Mouse (Mus musculus): ENCODE measurements around the gene Epo. TPM values are rescaled to one million over a fixed set of nuclear protein-coding genes. Genes with fewer than 3 reads are reported as not detected.

Gene Epo
- total RNA-seq, 2 experiments from 2014 or later, result not detected

DNA sequence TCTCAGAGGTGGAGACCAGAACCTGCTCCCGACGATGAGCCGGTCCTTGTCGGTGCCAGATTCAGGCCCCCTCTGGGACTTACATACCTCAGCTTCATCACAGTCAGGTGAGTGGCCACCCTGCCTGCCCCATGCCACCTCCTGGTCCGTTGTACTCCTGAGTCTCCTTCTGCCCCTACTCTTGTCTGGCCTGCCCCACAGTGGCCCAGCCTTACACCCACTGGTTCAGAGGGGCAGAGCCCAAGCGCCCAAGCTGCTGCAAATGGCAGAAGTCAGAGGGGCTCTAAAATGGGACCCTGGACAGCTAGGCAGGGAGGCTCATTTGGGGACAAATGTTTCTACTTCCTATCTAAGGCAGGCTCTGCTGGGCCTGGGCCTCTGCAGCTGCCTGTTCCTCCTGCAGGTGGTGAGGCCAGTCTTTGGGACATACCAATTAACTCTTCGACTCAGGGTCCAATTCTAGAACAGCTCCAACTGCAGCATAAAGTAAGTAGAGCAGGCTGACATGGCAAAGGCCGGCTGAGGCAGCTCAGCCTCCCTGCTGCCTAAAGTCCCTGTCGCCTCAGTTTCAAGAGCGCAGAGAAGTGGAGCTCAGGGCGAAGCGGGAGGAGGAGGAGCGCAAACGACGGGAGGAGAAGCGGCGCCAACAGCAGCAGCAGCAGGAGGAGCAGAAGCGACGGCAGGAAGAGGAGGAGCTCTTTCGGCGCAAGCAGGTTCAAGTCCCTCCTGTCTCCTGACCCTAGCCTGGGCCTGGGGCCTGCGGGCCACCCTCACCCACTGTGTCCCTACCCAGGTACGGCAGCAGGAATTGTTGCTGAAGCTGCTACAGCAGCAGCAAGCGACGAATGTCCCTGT, 9.4 kb downstream of the Epo start:
- intact Hi-C loops (cut with DNase I), result no loop called here
- no peak for DNase-seq

DNA sequence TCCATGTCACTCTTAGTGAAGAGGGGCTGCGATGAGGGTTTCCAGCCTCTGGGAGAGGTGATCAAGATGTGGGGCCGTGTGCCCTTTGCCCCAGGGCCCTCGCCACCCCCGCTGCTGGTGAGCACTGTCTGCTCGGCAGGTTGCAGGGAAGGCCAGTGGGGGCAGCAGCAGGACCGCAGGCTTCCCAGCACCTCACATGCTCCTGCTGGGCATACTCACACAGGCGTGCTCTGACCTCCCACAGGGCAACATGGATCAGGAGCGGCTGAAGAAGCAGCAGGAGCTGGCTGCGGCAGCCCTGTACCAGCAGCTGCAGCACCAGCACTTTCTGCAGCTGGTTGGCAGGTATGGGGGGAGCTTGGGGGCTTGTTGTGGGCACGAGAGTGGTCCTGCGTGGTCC, 10.3 kb downstream of the Epo start:
- DNase-seq, result no peak
- intact Hi-C loops (cut with DNase I), result no loop called here

DNA sequence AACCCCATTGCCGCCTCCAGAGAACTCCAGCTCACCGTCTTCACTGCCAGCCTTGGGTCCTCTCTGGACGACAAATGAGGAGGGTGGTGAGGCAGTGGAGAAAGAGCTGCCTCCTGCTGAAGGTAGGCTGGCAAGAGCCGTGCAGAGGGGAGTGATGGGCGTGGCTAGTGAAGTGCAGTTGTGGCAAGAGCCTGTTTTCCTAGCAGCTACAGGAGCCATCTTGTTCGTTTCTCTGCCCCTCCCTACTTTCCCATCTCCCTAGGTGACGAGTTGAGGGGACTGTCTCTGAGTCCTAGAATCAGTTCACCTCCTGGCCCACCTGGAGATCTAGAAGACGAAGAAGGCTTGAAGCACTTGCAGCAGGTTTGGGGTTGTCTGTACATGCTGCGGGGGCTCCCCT, 11.2 kb downstream of the Epo start:
- intact Hi-C loops (cut with DNase I), result no loop called here
- no peak for DNase-seq

DNA sequence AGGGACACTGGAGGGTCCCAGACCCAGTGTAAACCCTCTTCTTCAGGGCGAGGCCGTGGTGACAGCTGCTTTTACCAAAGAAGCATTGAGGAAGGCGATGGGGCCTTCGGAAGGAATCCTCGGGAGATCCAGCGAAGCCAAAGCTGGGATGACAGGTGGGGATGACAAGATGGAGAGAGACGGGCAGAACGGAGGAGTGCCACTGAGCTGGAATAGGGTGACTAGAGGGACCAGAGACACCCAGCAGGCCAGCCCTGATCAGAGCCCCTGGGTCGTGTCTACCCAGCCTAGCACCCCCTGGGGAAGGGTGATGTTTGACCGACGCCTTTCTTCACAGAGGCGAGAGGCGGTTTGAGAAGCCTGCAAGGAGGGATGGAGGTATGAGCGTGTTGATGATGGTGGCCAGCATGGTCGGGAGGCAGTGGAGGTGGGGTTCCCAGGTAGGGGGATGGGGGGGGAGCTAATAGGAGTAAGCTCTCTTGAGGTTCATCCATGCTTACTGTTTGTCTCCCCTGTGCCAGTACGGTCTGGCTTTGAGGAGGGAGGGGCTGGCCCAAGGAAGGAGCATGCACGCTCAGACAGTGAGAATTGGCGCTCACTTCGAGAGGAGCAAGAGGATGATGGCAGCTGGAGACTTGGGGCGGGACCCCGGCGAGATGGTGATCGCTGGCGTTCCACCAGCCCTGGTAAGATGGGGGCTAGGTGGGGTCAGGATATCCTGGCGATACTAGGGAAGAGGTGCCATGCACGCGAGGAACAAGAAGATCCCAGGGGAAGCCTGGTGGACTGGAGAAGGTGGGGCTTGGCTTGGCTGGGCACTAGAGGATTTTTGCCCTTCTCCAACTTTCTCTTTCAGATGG, 13.1 kb downstream of the Epo start:
- intact Hi-C loops (cut with DNase I), result no loop called here

DNA sequence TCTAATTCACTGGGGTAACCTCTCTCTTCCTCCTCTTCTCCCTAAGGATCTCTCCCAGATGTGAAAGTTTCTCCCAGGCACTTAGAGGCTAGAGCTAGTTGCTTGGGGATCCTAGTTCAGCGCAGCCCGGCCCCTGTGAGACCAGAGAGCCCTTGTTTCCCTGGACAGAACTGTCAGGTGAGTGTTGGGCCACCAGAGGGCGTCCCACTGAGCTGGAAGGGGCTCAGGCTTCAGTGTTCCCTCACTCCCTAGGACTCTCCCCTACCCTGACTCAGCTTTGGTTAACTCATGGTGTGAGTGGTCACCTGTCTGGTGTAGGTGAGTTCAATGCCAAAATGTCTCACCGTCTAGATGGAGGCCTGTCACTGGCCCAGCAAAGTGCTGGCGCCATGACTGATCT, 14.6 kb downstream of the Epo start, which contains the start of gene Gigyf1:
Gene Gigyf1 (plus strand): TSS at position 113 of the 400 bp plus-strand sequence.
- intact Hi-C loops (cut with DNase I), result no loop called here
- no peak for DNase-seq

More for the DNA sequence above, 13.1 kb downstream of the Epo start:
- DNase-seq, result no peak

DNA sequence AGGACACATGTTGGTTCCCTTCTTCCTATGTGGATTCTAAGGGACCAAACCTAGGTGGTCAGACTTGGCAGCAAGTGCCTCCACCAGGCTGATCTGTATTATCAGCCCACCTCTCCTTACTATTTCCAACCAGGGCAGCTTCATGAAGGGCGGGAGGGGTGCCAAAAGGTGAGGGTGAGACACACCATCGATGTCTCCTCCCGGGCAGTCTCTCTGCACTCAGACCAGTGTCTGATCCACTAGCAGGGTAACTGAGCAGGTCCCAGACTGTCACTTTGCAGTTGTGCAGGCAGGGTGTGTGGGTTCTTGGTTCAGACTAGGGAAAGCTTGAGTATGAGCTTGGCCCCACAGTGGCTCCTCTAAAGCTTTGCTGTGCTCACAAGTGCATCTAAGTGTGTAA, 18.2 kb downstream of the Epo start:
- intact Hi-C loops (cut with DNase I), result no loop called here
- no peak for DNase-seq

DNA sequence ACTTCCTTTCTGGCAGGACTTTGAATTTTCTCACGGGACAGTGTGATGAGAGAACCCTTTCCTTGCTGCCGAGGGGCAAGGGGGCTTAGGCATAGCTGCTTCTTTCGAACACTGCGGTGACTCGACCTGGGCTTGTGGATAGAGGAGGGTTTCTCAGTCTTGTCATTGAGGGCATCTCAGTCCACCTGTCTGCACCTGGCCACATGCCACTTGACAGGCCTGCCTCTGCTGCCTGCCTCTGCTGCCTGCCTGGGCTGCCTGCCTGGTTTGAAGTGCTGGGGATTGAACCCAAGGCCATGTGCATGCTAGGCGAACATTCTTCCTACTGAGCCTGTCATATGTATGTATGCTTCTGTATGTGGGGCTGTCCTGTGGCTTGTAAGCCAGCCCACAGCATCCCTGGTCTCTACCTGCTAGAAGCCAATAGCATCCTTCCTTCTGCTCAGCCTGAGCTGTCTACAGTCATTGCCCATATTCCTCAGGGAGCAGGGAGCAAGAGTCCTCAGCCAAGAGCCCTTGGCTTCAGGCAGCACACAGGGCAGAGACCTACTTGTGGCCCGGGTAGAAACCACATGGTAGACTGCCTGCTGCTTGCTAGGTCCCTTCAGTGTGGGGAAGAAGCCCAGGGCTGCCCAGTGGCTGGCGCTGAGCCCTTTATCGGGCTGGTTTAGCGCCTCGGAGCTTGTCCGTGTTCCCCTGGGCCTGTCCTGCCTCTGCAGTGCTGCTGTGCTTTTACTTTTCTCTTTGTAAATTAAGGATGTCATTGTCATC, 18.9 kb downstream of the Epo start:
- DNase-seq, result no peak
- intact Hi-C loops (cut with DNase I), result loop anchor here (1.0 kb wide), 1 partner anchor 137 kb away; no protein-coding TSS in a partner anchor

DNA sequence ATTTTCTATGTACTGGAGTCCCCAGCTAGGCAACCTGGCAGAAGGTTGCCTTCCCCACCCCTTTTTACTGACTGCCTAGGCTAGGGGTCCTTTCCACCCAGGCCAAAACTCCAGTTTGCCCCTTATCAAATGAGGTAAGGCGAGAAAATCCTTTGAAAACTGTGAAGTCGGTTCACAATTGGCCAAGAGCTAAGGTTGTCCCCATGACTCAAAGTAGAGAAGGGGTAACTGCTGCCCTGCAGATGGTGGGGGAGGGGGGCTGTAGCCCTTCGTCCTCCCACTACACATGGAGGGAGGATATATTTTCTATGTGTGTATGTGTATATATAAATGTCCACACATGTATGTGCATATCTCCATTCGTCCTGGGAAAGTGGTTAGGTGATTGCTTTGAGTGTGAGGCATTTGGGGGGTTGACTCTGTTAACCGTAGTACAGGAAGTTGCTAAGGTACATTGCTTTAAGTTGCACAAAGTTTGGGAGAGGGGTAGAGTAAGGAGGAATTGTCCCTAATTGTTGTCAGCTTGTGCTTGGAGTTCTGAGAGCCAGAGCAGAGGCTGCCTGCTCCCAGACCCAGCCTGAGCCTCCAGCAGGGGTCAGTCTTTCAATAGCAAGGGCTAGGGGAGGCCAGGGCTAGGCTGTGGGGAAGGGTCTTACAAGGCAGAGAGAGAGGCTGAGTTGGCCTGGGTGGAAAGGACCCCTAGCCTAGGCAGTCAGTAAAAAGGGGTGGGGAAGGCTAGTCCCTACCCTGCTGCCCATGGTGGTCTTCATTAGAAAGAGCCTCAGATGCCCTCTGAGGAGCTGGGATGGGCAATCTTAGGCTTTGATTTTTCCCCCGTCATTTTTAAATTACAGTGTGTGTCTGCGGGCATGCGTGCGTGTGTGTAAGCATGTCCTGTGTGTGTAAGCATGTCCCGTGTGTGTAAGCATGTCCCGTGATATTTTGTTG, 19.9 kb downstream of the Epo start:
- intact Hi-C loops (cut with DNase I), result loop anchor here (1.0 kb wide), 1 partner anchor 138 kb away; no protein-coding TSS in a partner anchor
- peak in 1 of 2 experiments; percentile 62 for DNase-seq

DNA sequence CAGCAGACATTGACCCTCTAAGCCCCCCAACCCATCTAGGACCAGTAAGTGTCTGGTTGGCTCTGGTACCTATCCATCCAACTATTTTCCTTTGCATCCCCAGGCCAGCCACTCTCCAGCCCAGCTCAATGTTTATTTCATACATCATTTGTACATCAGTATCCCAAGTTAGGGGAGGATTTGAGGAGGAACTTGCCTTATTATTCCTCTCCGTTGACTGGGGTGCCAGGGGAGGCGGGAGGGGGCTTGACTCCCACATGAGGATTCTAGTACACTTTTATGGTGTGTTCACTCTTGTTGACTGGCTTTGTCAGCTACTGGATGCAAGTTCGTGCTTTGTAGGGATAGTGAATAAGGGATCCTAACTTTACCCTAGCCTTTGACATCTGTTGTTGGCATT, 21.3 kb downstream of the Epo start:
- intact Hi-C loops (cut with DNase I), result no loop called here

DNA sequence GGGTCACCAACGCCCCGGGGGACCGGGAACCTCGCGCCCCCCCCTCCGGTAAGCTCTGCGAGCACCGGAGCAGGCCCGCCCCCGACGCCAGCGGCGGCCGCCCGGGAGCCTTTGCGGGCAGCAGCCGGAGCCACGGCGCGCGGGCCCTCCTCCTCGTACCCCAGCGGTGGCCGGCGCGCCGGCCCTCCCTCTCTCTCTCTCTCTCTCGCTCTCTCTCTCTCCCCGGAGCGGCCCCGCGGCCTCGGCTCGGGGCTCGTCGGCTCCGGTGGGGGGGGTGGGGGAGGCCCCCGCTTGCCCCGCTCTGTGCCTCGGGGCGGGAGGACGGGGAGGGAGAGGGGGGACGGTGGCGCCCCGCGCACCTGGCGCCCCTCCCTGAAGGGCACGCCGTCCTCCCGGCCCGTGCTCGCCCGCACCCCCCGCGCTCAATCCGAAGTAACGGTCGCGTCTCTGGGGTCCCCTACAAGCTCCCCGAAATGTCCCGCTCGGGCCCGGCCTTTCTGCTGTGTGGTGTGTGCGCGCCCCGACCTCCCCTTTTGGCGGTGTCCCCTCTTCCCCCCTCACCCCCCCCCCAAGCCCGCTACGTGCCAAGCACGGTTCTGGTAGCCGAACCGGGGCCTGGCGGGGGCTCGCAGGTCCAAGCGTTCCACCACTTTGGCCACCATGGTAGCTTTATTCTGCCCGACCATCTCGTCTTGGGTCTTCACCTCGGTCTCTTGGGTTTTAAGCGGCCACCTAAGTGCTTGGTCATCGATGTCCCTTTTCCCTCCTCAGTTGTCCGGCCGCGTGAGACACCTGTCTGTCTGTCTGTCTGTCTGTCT, 22.3 kb downstream of the Epo start:
- no peak for DNase-seq
- intact Hi-C loops (cut with DNase I), result no loop called here

More for the DNA sequence above, 21.3 kb downstream of the Epo start:
- no peak for DNase-seq

DNA sequence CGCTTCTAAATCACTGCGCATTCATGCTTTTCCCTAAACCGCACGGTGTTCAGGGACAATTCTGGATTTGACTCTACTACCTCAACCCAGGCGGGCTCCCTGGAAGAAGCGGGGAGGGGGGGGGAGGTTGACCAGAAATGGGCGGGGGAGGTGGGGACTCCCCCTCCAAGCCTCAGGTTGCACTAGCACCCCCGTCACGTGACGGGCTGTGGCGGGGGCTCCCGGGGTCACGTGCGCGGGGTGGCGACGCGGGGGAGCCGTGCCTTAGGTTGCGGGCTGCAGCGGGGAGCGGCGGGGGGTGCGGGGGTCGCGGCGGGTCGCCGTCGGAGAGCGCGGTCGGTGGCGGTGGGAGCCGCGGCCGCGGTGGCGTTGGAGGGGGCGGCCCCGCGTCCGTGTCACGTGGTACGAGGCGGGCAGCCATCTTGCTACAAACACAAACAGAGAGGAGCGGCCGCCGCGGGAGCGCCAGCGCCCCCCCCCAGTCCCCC, 23.0 kb downstream of the Epo start:
- peak; percentile 87 to 89 for DNase-seq
- intact Hi-C loops (cut with DNase I), result no loop called here

DNA sequence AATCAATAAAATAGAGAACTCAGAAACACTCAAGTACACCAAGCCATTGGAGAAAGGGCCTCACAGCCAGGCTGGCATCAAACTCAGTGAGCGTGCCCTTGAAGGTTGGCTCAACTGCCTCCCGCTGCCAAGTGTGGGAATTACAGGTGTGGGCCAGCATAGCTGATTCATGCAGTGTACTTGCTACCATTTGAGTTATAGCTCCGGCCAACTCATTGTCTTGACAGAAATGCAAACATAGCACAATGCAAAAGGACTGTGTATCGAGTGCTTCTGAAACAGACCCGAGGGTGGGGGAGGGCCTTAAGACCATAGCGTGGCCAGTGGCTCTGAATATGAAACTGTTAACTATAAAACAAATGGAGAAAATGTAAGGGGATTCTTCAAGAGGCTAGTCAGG, 29.0 kb downstream of the Epo start:
- intact Hi-C loops (cut with DNase I), result loop anchor here (5.0 kb wide), 2 partner anchors 172 to 212 kb away; partner anchors contain the start of genes Slc12a9 and Ufsp1
- DNase-seq, result no peak

DNA sequence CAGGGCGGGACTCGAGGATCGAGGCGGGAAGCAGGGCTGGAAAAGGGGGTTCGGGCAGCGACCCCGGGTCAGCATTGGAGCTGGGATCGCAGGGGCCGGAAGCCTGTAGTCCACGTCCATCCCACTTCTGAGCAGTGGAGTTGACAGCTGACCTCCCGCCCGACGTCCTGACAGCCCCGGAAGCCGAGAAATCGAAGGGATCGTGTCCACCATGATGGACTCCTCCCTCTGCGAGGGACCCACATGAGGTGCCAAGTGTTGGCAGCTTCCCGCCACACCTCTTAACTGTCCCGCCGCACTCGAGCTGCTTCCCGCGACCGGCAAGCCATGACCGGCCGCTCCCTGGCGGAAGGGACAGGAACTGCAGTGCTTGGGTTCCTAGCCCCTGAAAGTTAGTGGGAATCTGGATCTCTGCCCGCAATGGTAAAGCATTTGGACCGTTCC, 30.4 kb downstream of the Epo start:
- DNase-seq, result peak; percentile 92
- intact Hi-C loops (cut with DNase I), result loop anchor here (5.0 kb wide), 2 partner anchors 170 to 210 kb away; partner anchors contain the start of genes Slc12a9 and Ufsp1

DNA sequence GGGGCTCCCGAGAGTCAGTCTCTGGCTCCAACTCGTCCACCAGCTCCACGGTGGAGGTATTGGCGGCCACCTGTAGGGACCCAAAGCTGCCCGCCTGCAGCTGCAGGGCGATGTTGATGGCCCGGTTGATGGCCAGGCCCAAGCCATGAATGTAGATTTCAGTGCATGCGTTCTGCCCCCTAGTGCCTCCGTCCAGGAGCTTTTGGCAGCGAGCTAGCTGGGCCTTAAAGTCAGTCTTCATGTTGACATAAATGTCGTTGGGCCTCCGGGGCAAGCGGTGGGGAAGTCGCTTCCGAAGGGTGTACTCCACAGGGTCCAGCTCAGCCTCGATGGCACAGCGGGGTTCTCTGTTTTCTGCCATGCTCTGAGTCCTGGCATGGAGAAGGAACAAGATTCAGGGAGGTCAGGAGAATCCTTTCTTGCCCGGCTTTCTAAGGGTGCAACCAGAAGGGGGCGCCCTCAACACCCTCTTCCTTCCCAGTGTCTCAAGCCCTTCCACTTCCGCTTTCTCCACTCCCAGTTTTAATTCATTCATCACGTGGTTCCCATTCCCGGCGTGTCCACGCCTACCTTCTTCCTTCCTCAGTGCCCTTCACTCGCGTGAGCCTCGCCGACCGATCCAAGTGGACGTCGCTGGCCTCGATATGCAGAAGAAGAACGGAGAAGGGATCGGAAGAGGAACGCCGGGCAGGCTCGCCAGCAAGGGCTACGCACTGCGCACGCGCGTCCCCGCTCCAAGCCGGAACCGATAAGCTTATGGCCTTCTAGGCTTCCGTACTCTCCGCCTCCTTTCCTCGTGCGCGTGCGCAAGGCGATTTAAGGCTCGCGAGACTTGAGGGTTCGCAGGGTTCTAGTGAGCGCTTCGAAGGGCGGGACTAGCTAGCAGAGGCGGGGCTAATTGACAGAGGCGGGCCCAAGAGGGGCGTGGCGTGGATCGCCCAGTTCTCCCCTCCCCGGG, 31.1 kb downstream of the Epo start, which contains the start of gene Pop7:
Gene Pop7 (minus strand): TSS at position 810 of the 958 bp plus-strand sequence.
- intact Hi-C loops (cut with DNase I), result loop anchor here (1.0 to 5.0 kb wide), 3 partner anchors 21 to 210 kb away; partner anchors contain the start of genes Slc12a9 and Ufsp1
- DNase-seq, result peak; percentile 100

DNA sequence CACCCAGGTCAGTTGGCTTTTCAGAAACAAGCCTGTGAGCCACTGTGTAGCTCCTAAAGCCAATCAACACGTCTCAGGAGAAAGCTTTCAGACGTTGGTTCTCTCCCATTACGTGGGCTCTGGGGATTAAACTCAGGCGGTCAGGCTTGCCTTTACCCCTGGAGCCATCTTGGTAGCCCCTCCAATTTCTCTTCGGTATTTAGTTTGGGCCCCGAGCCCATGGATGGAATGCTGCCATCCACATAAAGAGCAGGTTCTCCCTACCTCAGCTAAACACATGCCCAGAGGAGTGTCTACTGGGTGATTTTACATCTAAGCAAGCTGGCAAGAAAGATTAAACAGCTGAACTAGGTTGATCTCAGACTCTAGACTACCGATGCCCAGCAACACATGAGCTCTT, 32.9 kb downstream of the Epo start:
- no peak for DNase-seq
- intact Hi-C loops (cut with DNase I), result loop anchor here (5.0 kb wide), 2 partner anchors 168 to 208 kb away; partner anchors contain the start of genes Slc12a9 and Ufsp1

DNA sequence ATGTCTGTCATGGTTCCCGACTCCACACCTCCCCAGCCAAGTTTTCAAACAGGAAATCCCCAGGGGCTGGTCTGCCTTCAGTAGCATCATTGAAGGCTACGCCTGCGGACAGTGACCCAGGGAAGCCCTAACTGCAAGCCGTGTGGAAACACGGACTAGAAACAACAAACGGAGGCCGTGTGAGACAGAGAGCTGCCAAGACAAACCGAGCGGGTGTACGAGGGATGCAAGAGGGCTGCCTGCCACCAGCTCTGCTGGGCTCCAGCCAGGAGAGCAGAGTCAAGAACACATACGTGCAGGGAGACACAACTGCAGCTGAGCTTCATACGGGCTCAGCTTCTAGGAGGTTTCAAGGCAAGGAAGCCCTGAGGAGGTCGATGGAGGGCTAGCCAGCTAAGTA, 39.2 kb downstream of the Epo start:
- peak; percentile 54 to 64 for DNase-seq

DNA sequence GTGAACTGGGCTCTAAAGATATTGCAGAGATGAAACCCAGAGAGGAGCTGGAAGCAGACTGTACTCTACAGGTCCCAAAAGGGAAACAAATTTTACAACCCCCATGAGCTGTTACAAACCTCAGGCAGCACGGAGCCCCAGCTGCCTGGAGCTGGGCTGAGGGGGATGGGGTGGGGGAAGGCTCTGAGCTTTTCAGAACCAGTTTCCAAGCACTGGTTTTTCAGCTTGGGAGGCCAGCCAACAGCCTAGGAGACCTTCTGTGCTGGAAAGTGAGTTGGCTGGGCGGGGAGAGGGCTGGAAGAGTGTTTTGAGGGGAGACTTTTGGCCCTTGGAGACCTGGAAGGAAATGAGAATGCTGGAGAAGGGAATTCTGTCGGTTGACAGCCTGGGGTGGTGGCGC, 41.5 kb downstream of the Epo start:
- intact Hi-C loops (cut with DNase I), result no loop called here
- DNase-seq, result peak; percentile 71 to 76

More for the DNA sequence above, 39.2 kb downstream of the Epo start:
- intact Hi-C loops (cut with DNase I), result no loop called here
